Mouse (Mus musculus) adrenal gland, adult 10 weeks (tissue): Measurements from ENCODE around the gene Otx2. TPM values are rescaled to one million over a fixed set of nuclear protein-coding genes. Genes with fewer than 3 reads are reported as not detected.

Experiments used
- polyA plus RNA-seq: library from polyadenylated mRNA; stranded (reverse); fragments of 350-450 nt; fragmentation: Illumina TruSeq; extraction: RNeasy Lipid Tissue Mini Kit (QIAGEN cat#74804); gene quantifications from one replicate; pipeline ENCODE4 v1.2.3, GENCODE M21; 2014; ENCODE audit warnings: low read depth, low replicate concordance

Gene Otx2
- not detected for polyA plus RNA-seq

GRCm38 (mm10) chr14:48673541-48673940 is at the start of gene Otx2:
Gene Otx2, minus strand, starts transcription at chr14:48673819.

Other genes starting within 250 kb of the Otx2 start
- 44.7 TPM for gene Tmem260, start 227.7 kb downstream of the Otx2 start, polyA plus RNA-seq